Mouse (Mus musculus) CD4-positive, CD25-positive, alpha-beta regulatory T cell (primary cell): ENCODE data around the gene P2ry6. TPM values are rescaled to one million over a fixed set of nuclear protein-coding genes. Genes with fewer than 3 reads are reported as not detected.

ENCODE experiments used
- polyA plus RNA-seq: library from polyadenylated mRNA; unstranded; fragments of 100-300 nt; shearing (Covaris generic); gene quantifications from one replicate; pipeline ENCODE4 v1.2.1, GENCODE M21; 2017

P2ry6 gene
- 0.19 TPM for polyA plus RNA-seq

GRCm38 (mm10) chr7:100974135-100974903 lies at the start of gene P2ry6:
P2ry6 (minus strand) TSS chr7:100974649.

GRCm38 (mm10) chr7:101012541-101012940 lies 38.1 kb upstream of the P2ry6 start, which contains the start of gene P2ry2:
P2ry2 (minus strand) TSS chr7:101012866.

DNA sequence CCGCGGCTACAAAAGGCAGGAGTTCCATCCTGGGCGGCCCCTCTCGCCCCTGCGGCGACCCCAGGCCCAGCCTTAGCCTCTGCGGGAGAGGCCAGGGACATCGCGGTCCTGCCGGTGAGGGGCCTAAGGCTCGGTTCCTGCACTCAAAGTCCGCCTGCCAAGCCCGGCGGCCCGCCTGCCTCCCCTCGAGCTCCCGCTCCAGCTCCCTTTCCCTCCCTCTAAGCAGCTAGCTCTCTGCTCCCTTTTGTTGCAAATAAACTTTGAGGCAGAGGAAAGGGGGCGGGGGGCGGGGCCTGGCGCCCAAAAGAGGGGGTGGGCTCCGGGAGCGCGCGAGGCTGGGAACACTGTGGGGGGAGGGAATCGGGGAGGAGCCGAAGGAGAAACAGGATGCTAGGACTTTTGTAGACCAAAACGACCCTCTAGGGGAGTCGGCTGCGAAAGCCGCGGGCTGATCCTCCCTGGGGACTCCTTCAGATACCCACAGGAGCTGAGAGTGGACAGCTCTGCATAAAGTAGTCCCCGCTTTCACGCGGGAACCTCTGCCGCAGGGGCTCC lies 42.4 kb downstream of the P2ry6 start, which contains the start of gene Arhgef17:
TSS of gene Arhgef17 (minus strand) at position 182 of the 555 bp plus-strand sequence.

Other genes starting within 250 kb of the P2ry6 start
- 46.4 TPM for gene Relt, start 111.2 kb downstream of the P2ry6 start, polyA plus RNA-seq
- 0.22 TPM for gene Arhgef17, start 42.5 kb downstream of the P2ry6 start, polyA plus RNA-seq
- gene P2ry2, start 38.2 kb upstream of the P2ry6 start, polyA plus RNA-seq: not detected
- 41.7 TPM for gene Fchsd2, start 118.2 kb upstream of the P2ry6 start, polyA plus RNA-seq